Mouse (Mus musculus) gastrocnemius, postnatal 25 days (tissue): ENCODE measurements around the gene Nfia. TPM values are rescaled to one million over a fixed set of nuclear protein-coding genes. Genes with fewer than 3 reads are reported as not detected.

Experiments used
- DNase-seq: peaks from one replicate; pipeline ENCODE4 v3.0.0; 2022
- total RNA-seq, 2 experiments: library from RNA; stranded (reverse); gene quantifications; 1 replicate in 1 of 2; 2 replicates in 1 of 2; pipeline ENCODE4 v1.2.3; 2021

The Nfia gene
- total RNA-seq, 2 experiments from 2014 or later = 54.7 to 55.0 TPM

DNA sequence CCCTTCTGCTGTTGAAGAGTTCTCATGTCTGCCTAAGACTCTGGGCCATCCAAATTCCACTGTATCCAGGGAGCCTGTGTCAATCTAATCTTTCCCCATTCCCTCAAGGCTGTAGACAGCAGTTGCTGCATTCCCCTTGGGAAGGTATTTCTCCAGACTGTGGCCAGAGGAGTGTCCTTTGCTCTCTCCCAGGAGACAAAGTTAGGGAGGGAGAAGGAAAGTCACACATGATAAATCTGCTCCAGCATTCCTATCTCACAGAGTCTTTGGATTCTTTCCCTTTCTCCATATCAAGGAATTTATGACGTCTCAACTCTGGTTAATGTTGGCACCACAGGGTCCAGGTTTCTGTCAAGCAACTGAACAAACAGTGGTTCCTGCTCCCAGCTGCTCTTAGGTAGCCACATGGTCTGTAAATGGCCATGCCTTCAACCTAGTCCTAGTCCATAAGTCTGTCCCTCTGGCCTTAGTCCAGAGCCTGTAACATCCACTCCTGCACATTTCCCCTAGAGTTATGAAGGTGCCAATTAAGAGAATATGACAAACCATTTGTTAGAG is 370.4 kb downstream of the Nfia start:
- DNase-seq = no peak

GRCm38 (mm10) chr4:98150576-98150975 is 378.0 kb downstream of the Nfia start:
- DNase-seq = no peak

- no peak for DNase-seq
Measured at GRCm38 (mm10) chr4:98157921-98158320, 385.4 kb downstream of the Nfia start.

DNA sequence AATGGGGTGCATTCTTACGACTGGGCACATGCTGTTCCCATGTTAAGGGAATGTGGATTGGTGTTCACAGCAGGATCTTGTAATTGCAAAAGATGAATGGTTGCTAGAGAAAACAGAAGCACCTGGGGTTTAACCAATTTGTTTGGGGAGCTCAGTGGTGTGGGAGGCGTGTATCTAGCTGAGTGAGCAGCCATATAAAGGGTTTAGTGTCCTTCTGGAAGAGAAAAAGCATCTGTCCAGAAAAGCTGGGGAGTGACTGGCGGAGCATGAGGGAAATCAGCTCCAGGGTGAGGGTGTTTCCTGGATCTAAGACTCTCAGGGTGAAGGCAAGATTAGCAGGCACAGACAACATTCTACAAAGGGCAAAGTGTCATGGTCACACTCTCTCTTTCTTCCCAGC is 393.8 kb downstream of the Nfia start:
- DNase-seq = no peak

Other genes with a start within 250 kb of the Nfia start
- under 1 TPM in 1 of 2 experiments, not detected in 1; 0.41 TPM for gene E130114P18Rik, start 5.3 kb downstream of the Nfia start, total RNA-seq